Mouse (Mus musculus) neural tube, embryonic 15.5 days (tissue): ENCODE results near the gene St6galnac1. TPM values are rescaled to one million over a fixed set of nuclear protein-coding genes. Genes with fewer than 3 reads are reported as not detected.

Experiments
- ATAC-seq: fragments of 200-750 bp; cut with Nextera tagmentation; 2 replicates; pipeline ENCODE4 v1.8.0; 2017; ENCODE audit warnings: mild to moderate bottlenecking, moderate TSS enrichment, moderate library complexity; ENCODE audit not compliant: low FRiP score
- H3K27ac ChIP-seq: fragments of 300-500 bp; sonication (generic); replicated peaks from 2 replicates; pipeline ENCODE4 v1.5.1; 2015; ENCODE audit warnings: mild to moderate bottlenecking, inconsistent platforms
- H3K27me3 ChIP-seq: fragments of 300-500 bp; sonication (generic); replicated peaks from 2 replicates; pipeline ENCODE4 v1.6.1; 2015; ENCODE audit warnings: inconsistent platforms
- H3K36me3 ChIP-seq: fragments of 300-500 bp; sonication (generic); 2 replicates; pipeline ENCODE4 v1.6.1; 2015; ENCODE audit warnings: inconsistent platforms
- H3K4me1 ChIP-seq: fragments of 300-500 bp; sonication (generic); 2 replicates; pipeline ENCODE4 v1.6.1; 2015; ENCODE audit warnings: inconsistent platforms
- H3K4me2 ChIP-seq: fragments of 300-500 bp; sonication (generic); 2 replicates; pipeline ENCODE4 v1.6.1; 2015; ENCODE audit warnings: inconsistent platforms, mild to moderate bottlenecking, moderate library complexity
- H3K4me3 ChIP-seq: fragments of 300-500 bp; sonication (generic); replicated peaks from 2 replicates; pipeline ENCODE4 v1.5.1; 2015; ENCODE audit warnings: mild to moderate bottlenecking, inconsistent platforms
- H3K9ac ChIP-seq: fragments of 300-500 bp; sonication (generic); replicated peaks from 2 replicates; pipeline ENCODE4 v1.6.1; 2015; ENCODE audit warnings: mild to moderate bottlenecking, inconsistent platforms
- H3K9me3 ChIP-seq: fragments of 300-500 bp; sonication (generic); replicated peaks from 2 replicates; pipeline ENCODE4 v1.6.1; 2016; ENCODE audit warnings: inconsistent platforms
- WGBS: fragments of 180-500 bp; shearing (Covaris S2); methylation state at CpG from one replicate; pipeline ENCODE4 v1.1.7; 2015; ENCODE audit warnings: mixed read lengths; 5-methylcytosine and 5-hydroxymethylcytosine counted together
- polyA plus RNA-seq: library from polyadenylated mRNA; unstranded; fragments of >200 nt; fragmentation: Nextera tagmentation; extraction: Ambion mirVana; gene quantifications from 2 replicates; pipeline ENCODE4 v1.2.1, GENCODE M21; 2015

Gene St6galnac1
- polyA plus RNA-seq, 1 experiment from 2014 or later: not detected

DNA sequence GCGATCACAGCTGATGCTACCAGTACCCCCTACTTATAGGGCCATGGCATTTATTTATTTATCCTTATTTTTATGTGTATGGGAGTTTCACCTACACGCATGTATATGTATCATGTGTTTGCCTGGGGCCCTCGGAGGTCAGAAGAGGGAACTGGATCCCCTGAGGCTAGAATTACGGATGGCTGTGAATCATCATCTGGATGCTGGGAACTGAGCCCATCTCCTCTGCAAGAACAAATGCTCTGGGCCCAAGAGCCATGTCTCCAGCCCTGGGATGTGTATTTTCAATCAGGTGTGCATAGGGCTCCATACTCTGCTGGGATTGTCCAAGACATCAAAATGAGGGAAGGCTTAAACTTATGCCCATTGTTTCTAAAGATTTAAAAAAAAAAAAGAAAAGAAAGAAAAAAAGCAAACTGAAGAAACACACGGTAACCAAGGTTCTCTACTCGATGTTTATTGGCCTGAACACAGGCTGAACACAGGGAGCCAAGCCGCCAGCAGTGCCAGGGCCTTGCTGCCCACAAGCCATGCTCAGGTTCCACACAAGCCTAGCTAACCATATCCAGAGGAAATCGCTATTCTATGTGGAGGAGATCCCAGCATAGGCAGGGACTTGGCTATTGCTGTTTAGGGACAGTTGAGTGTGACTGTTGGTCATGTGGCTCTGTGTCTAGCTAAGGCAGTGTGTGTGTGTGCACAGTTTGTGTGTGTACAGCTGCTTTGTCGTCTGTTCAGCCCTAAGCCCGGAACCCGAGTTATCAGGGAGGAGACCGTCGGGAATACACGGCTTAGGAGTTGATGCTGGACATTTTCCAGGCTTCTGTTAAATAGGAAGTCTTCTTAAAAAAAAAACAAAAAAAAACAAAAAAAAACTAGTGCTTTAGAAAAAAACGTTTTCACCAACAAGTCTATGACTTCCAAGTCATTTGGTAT, 31.1 kb upstream of the St6galnac1 start:
- Histone ChIP-seq H3K4me1 (peaks cover 33% of the 10 kb centered on the region), H3K4me2 (no peak overlapping the region), H3K27ac (no peak overlapping the region), H3K9ac (no peak overlapping the region), H3K4me3 (no peak overlapping the region), H3K36me3 (no peaks in the 10 kb centered on the region), H3K27me3 (no peaks in the 10 kb centered on the region), H3K9me3 (no peaks in the 10 kb centered on the region)
- no peak for ATAC-seq
- WGBS: 69% methylated on average over 15 of the region's 15 CpGs

GRCm38 (mm10) chr11:116802709-116803108, 27.4 kb upstream of the St6galnac1 start:
- H3K27ac ChIP-seq: no peak overlapping the region
- 96% methylated on average over 5 of the region's 5 CpGs for WGBS
- H3K36me3 ChIP-seq: no peaks in the 10 kb centered on the region
- no peak overlapping the region for H3K4me3 ChIP-seq
- no peak overlapping the region for H3K9ac ChIP-seq
- no peaks in the 10 kb centered on the region for H3K27me3 ChIP-seq
- H3K9me3 ChIP-seq: no peaks in the 10 kb centered on the region
- ATAC-seq: no peak
- H3K4me2 ChIP-seq: no peak overlapping the region
- H3K4me1 ChIP-seq: 0 out of 2 replicates have a peak, but pooled peaks cover 4% of the 10 kb centered on the region

GRCm38 (mm10) chr11:116801106-116801505, 25.8 kb upstream of the St6galnac1 start:
- ATAC-seq: no peak
- WGBS: 80% methylated on average over 5 of the region's 5 CpGs

DNA sequence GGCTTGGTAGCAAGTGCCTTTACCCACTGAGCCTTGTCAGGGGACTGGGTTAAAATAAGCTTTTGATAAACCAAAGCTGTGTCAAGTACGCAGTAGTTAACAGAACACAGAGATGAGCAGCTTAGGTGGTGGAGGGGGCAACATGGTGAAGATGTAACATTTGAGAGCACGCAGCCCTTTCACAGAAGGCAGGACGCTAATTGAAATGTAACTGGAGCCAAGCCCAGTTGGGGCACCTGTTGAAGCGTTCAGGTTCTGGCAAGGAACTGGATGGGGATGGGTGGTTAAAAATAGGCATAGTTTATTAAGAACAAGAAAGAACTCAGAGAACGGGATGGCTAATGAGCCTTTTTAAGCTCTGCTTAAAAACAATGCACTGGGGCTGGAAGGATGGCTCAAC, 24.1 kb upstream of the St6galnac1 start:
- WGBS: 84% methylated on average over 5 of the region's 5 CpGs
- ATAC-seq: no peak
- H3K36me3 ChIP-seq: no peaks in the 10 kb centered on the region

More at GRCm38 (mm10) chr11:116801106-116801505, 25.8 kb upstream of the St6galnac1 start:
- H3K4me2 ChIP-seq: no peak overlapping the region
- H3K4me1 ChIP-seq: 0 out of 2 replicates have a peak, but pooled peaks cover under 1% of the 10 kb centered on the region
- no peaks in the 10 kb centered on the region for H3K36me3 ChIP-seq
- H3K9ac ChIP-seq: no peak overlapping the region
- H3K27me3 ChIP-seq: no peaks in the 10 kb centered on the region
- H3K27ac ChIP-seq: no peak overlapping the region
- no peaks in the 10 kb centered on the region for H3K9me3 ChIP-seq
- H3K4me3 ChIP-seq: no peak overlapping the region

GRCm38 (mm10) chr11:116784221-116784620, 8.9 kb upstream of the St6galnac1 start:
- ATAC-seq: no peak
- no peak overlapping the region for H3K9ac ChIP-seq

More for the DNA sequence above, 24.1 kb upstream of the St6galnac1 start:
- Histone ChIP-seq H3K9me3 (no peaks in the 10 kb centered on the region), H3K27ac (no peak overlapping the region), H3K4me3 (no peak overlapping the region), H3K4me1 (no peaks in the 10 kb centered on the region), H3K4me2 (no peak overlapping the region), H3K27me3 (no peaks in the 10 kb centered on the region), H3K9ac (no peak overlapping the region)

GRCm38 (mm10) chr11:116782737-116783145, 7.4 kb upstream of the St6galnac1 start:
- ATAC-seq: no peak
- Histone ChIP-seq H3K9ac (no peak overlapping the region), H3K9me3 (no peaks in the 10 kb centered on the region), H3K36me3 (no peaks in the 10 kb centered on the region), H3K27ac (no peak overlapping the region), H3K27me3 (no peaks in the 10 kb centered on the region), H3K4me1 (no peaks in the 10 kb centered on the region), H3K4me2 (no peak overlapping the region), H3K4me3 (no peak overlapping the region)
- whole genome bisulfite sequencing: 77% methylated on average over 9 of the region's 9 CpGs

More at GRCm38 (mm10) chr11:116784221-116784620, 8.9 kb upstream of the St6galnac1 start:
- no peaks in the 10 kb centered on the region for H3K27me3 ChIP-seq
- no peaks in the 10 kb centered on the region for H3K4me1 ChIP-seq
- H3K4me3 ChIP-seq: no peak overlapping the region
- no peaks in the 10 kb centered on the region for H3K36me3 ChIP-seq
- no peak overlapping the region for H3K4me2 ChIP-seq
- no peak overlapping the region for H3K27ac ChIP-seq
- H3K9me3 ChIP-seq: no peaks in the 10 kb centered on the region
- 93% methylated on average over 10 of the region's 10 CpGs for WGBS

DNA sequence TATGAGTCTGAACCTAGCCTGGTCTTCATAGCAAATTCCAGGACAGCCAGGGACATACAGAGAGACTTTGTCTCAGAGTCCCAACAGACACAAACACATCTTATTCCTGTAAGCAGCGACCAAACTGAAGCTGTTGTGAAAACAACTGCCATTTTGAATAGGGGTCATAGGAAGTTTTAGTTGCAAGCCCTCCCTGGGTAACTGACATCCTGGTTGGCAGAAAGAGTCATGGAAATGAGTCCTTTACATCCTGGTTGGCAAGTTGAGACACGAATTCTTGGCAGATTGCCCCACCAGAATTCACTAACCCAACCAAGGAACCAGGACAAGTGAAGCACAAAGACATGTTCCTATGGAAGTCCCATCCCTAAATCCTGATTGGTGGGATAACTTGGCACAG, 2.1 kb downstream of the St6galnac1 start:
- H3K36me3 ChIP-seq: no peaks in the 10 kb centered on the region
- no peaks in the 10 kb centered on the region for H3K9me3 ChIP-seq
- H3K4me2 ChIP-seq: no peak overlapping the region
- no peaks in the 10 kb centered on the region for H3K27me3 ChIP-seq
- H3K9ac ChIP-seq: no peak overlapping the region
- no peak overlapping the region for H3K27ac ChIP-seq
- no peak overlapping the region for H3K4me3 ChIP-seq
- no peak for ATAC-seq
- 56% methylated on average over 2 of the region's 2 CpGs for WGBS
- no peaks in the 10 kb centered on the region for H3K4me1 ChIP-seq

- H3K27me3 ChIP-seq: no peaks in the 10 kb centered on the region
- H3K4me1 ChIP-seq: no peaks in the 10 kb centered on the region
- no peak overlapping the region for H3K4me2 ChIP-seq
- no peaks in the 10 kb centered on the region for H3K9me3 ChIP-seq
- 88% methylated on average over 5 of the region's 5 CpGs for WGBS
- H3K36me3 ChIP-seq: no peaks in the 10 kb centered on the region
- no peak overlapping the region for H3K9ac ChIP-seq
- no peak for ATAC-seq
- H3K27ac ChIP-seq: no peak overlapping the region
- no peak overlapping the region for H3K4me3 ChIP-seq
Measured at GRCm38 (mm10) chr11:116769873-116770272, 5.4 kb downstream of the St6galnac1 start.

DNA sequence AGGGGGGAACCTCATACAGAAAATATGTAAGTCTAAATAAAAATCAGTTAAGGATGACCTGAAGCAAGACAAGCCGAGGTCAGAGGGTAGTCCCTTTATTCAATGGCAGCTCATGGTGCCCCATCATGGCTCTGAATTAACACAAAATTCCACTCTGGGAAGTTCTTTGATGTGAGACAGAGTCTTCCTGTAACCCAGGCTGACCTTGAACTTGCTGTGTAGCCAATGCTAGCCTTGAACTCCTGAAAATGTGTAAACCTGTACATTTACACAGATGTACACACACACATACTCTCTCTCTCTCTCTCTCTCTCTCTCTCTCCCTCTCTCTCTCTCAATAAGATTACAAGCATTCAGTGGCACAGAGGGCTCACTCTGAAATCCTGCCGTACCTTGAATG, 10.4 kb downstream of the St6galnac1 start:
- H3K4me1 ChIP-seq: no peaks in the 10 kb centered on the region
- no peak overlapping the region for H3K27ac ChIP-seq
- no peak for ATAC-seq
- no peaks in the 10 kb centered on the region for H3K9me3 ChIP-seq
- WGBS: 95% methylated on average over 2 of the region's 2 CpGs
- no peaks in the 10 kb centered on the region for H3K27me3 ChIP-seq
- H3K4me2 ChIP-seq: no peak overlapping the region
- no peak overlapping the region for H3K4me3 ChIP-seq
- no peaks in the 10 kb centered on the region for H3K36me3 ChIP-seq
- no peak overlapping the region for H3K9ac ChIP-seq

DNA sequence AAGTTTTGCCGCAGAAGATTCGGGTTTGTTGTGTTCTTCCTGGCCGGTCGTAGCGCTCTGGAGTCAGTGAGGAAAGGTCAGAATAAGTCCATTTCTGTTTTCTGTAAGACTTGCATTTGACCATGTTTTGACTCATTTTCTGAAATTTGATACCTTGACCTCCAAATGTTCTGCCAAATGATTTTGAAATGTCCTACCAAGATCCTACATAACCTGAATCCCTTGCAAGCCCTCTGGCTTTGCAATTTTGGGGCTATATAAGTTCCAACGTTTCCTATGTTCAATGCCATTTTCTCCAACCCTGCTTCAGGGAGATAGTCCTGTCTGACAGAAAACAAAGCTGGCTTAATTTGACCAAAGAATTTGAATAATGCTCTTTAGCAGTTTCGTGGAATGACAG, 11.0 kb downstream of the St6galnac1 start:
- 93% methylated on average over 7 of the region's 7 CpGs for WGBS
- Histone ChIP-seq H3K4me1 (no peaks in the 10 kb centered on the region), H3K36me3 (no peaks in the 10 kb centered on the region), H3K4me2 (no peak overlapping the region), H3K9ac (no peak overlapping the region), H3K27me3 (no peaks in the 10 kb centered on the region), H3K4me3 (no peak overlapping the region), H3K9me3 (no peaks in the 10 kb centered on the region), H3K27ac (no peak overlapping the region)
- no peak for ATAC-seq

DNA sequence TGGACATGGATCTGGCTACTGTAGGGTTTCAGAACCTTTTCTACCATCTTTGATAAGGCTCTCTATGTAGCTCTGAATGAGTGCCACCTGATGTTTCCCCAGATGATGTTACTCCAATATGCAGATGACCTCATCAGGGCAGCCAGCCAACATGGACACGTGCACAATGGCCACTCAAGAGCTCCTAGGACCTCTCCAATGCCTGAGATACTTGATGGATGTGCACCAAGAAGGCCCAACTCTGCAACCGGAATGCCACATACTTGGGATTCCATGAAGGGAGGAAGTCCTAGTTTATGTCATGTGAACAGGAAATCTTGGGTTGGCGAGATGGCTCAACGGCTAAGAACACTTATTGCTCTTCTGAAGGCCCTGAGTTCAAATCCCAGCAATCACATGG, 20.1 kb downstream of the St6galnac1 start:
- Histone ChIP-seq H3K4me3 (no peak overlapping the region), H3K4me2 (no peak overlapping the region), H3K27me3 (no peaks in the 10 kb centered on the region), H3K9ac (no peak overlapping the region), H3K9me3 (no peaks in the 10 kb centered on the region), H3K4me1 (no peaks in the 10 kb centered on the region), H3K36me3 (no peaks in the 10 kb centered on the region), H3K27ac (no peak overlapping the region)
- no peak for ATAC-seq
- 86% methylated on average over 4 of the region's 4 CpGs for WGBS
